Mouse (Mus musculus) forebrain, embryonic 14.5 days (tissue): Measurements from ENCODE around the gene Wdr24. TPM values are rescaled to one million over a fixed set of nuclear protein-coding genes. Genes with fewer than 3 reads are reported as not detected.

Source experiments
- ATAC-seq: fragments of 200-750 bp; cut with Nextera tagmentation; 2 replicates; pipeline ENCODE4 v1.8.0; 2017; ENCODE audit warnings: mild to moderate bottlenecking, moderate library complexity
- DNase-seq: peaks from one replicate; pipeline ENCODE4 v3.0.0-alpha.2; 2015; ENCODE audit warnings: low spot score
- H3K27ac ChIP-seq: fragments of 300-500 bp; sonication (generic); 2 replicates; pipeline ENCODE4 v1.5.1; 2014; ENCODE audit warnings: low read depth, mild to moderate bottlenecking, control low read depth, low read length, moderate library complexity
- H3K27me3 ChIP-seq: fragments of 300-500 bp; sonication (generic); replicated peaks from 2 replicates; pipeline ENCODE4 v1.6.1; 2014; ENCODE audit warnings: low read length, control low read depth, mixed read lengths; ENCODE audit not compliant: control insufficient read depth, insufficient read depth
- H3K36me3 ChIP-seq: fragments of 300-500 bp; sonication (generic); 2 replicates; pipeline ENCODE4 v1.6.1; 2014; ENCODE audit warnings: low read length, control low read depth; ENCODE audit not compliant: control insufficient read depth, insufficient read depth
- H3K4me1 ChIP-seq: fragments of 300-500 bp; sonication (generic); 2 replicates; pipeline ENCODE4 v1.6.1; 2014; ENCODE audit warnings: antibody characterized with exemption, low read length, control low read depth; ENCODE audit not compliant: control insufficient read depth, insufficient read depth
- H3K4me2 ChIP-seq: fragments of 300-500 bp; sonication (generic); 2 replicates; pipeline ENCODE4 v1.6.1; 2014; ENCODE audit warnings: mild to moderate bottlenecking, control low read depth, low read length
- H3K4me3 ChIP-seq: fragments of 300-500 bp; sonication (generic); 2 replicates; pipeline ENCODE4 v1.5.1; 2014; ENCODE audit warnings: low read depth, low read length, control low read depth
- H3K9ac ChIP-seq: fragments of 300-500 bp; sonication (generic); 2 replicates; pipeline ENCODE4 v1.6.1; 2014; ENCODE audit warnings: mild to moderate bottlenecking, low read length, control low read depth, moderate library complexity
- H3K9me3 ChIP-seq: fragments of 300-500 bp; sonication (generic); replicated peaks from 2 replicates; pipeline ENCODE4 v1.6.1; 2016; ENCODE audit warnings: low read length, control low read depth, mixed read lengths; ENCODE audit not compliant: control insufficient read depth
- WGBS: fragments of 180-500 bp; shearing (Covaris S2); extraction: QIAGEN DNeasy Blood & Tissue Kit; methylation state at CpG from one replicate; pipeline ENCODE4 v1.1.7; 2014; 5-methylcytosine and 5-hydroxymethylcytosine counted together
- polyA plus RNA-seq: library from polyadenylated mRNA; unstranded; fragments of >200 nt; fragmentation: Nextera tagmentation; extraction: Ambion mirVana; gene quantifications from 2 replicates; pipeline ENCODE4 v1.2.1, GENCODE M21; 2014

Wdr24 gene
- polyA plus RNA-seq, 1 experiment from 2014 or later, result 33.3 TPM

GRCm38 (mm10) chr17:25827546-25828222, 4.3 kb downstream of the Wdr24 start:
- Histone ChIP-seq H3K27ac (no peak overlapping the region), H3K4me1 (peaks cover 35% of the 10 kb centered on the region), H3K36me3 (peaks cover 50% of the 10 kb centered on the region), H3K27me3 (no peaks in the 10 kb centered on the region), H3K4me3 (no peak overlapping the region), H3K9ac (no peak overlapping the region), H3K9me3 (no peaks in the 10 kb centered on the region), H3K4me2 (peak overlapping the region; percentile 89; the same call in 1 of the 2 replicates)
- 91% methylated on average over 22 of the region's 22 CpGs for WGBS
- no peak for ATAC-seq
- DNase-seq, result no peak

- no peak for DNase-seq
- no peak for ATAC-seq
- Histone ChIP-seq H3K4me3 (peak overlapping the region; percentile 61), H3K9ac (peak overlapping the region; percentile 88), H3K4me1 (peaks cover 35% of the 10 kb centered on the region), H3K27me3 (no peaks in the 10 kb centered on the region), H3K36me3 (peaks cover 50% of the 10 kb centered on the region), H3K9me3 (no peaks in the 10 kb centered on the region), H3K4me2 (peak overlapping the region; percentile 89), H3K27ac (peak overlapping the region; percentile 92; the same call in 1 of the 2 replicates)
- WGBS, result 83% methylated on average over 8 of the region's 8 CpGs
Observed at GRCm38 (mm10) chr17:25828223-25828594, 4.8 kb downstream of the Wdr24 start.

GRCm38 (mm10) chr17:25828712-25829557, 5.5 kb downstream of the Wdr24 start, which contains the start of gene Jmjd8:
Gene Jmjd8, plus strand, starts transcription at chr17:25828867.
- no peaks in the 10 kb centered on the region for H3K27me3 ChIP-seq
- ATAC-seq, result peak; percentile 56
- peak within 1 kb of the TSS; percentile 61 for H3K4me3 ChIP-seq
- peak within 1 kb of the TSS; percentile 92 for H3K27ac ChIP-seq
- 2% methylated on average over 32 of the region's 32 CpGs for WGBS
- peak within 1 kb of the TSS; percentile 88 for H3K9ac ChIP-seq
- peak; percentile 93 for DNase-seq
- H3K36me3 ChIP-seq, result peaks cover 50% of the 10 kb centered on the region
- peaks cover 38% of the 10 kb centered on the region for H3K4me1 ChIP-seq
- no peaks in the 10 kb centered on the region for H3K9me3 ChIP-seq
- H3K4me2 ChIP-seq, result peak within 1 kb of the TSS; percentile 89

- no peak for DNase-seq
- Histone ChIP-seq H3K9me3 (no peaks in the 10 kb centered on the region), H3K27ac (peak overlapping the region; percentile 92), H3K4me2 (peak overlapping the region; percentile 89), H3K9ac (peak overlapping the region; percentile 88), H3K4me1 (peaks cover 38% of the 10 kb centered on the region), H3K27me3 (no peaks in the 10 kb centered on the region), H3K36me3 (peaks cover 50% of the 10 kb centered on the region), H3K4me3 (peak overlapping the region; percentile 61)
- no peak for ATAC-seq
- 37% methylated on average over 8 of the region's 8 CpGs for WGBS
Observed at GRCm38 (mm10) chr17:25829558-25830017, 6.2 kb downstream of the Wdr24 start.

GRCm38 (mm10) chr17:25830200-25830753, 6.8 kb downstream of the Wdr24 start:
- no peak overlapping the region for H3K9ac ChIP-seq
- peaks cover 41% of the 10 kb centered on the region for H3K4me1 ChIP-seq
- no peak overlapping the region for H3K27ac ChIP-seq
- 83% methylated on average over 4 of the region's 4 CpGs for WGBS
- no peaks in the 10 kb centered on the region for H3K27me3 ChIP-seq
- no peak for DNase-seq
- H3K4me3 ChIP-seq, result no peak overlapping the region
- H3K4me2 ChIP-seq, result peak overlapping the region; percentile 89; the same call in 1 of the 2 replicates
- H3K9me3 ChIP-seq, result no peaks in the 10 kb centered on the region
- ATAC-seq, result no peak
- peaks cover 56% of the 10 kb centered on the region for H3K36me3 ChIP-seq

- H3K9ac ChIP-seq, result no peak overlapping the region
- peak overlapping the region; percentile 80 for H3K4me2 ChIP-seq
- H3K9me3 ChIP-seq, result no peaks in the 10 kb centered on the region
- no peak for DNase-seq
- H3K4me3 ChIP-seq, result no peak overlapping the region
- ATAC-seq, result no peak
- peaks cover 42% of the 10 kb centered on the region for H3K4me1 ChIP-seq
- 90% methylated on average over 14 of the region's 14 CpGs for WGBS
- peaks cover 59% of the 10 kb centered on the region for H3K36me3 ChIP-seq
- no peak overlapping the region for H3K27ac ChIP-seq
- H3K27me3 ChIP-seq, result no peaks in the 10 kb centered on the region
Observed at GRCm38 (mm10) chr17:25830806-25831431, 7.5 kb downstream of the Wdr24 start.

- DNase-seq, result no peak
- ATAC-seq, result no peak
- Histone ChIP-seq H3K4me1 (peaks cover 48% of the 10 kb centered on the region), H3K27me3 (no peaks in the 10 kb centered on the region), H3K4me3 (peak overlapping the region; percentile 86), H3K9me3 (no peaks in the 10 kb centered on the region), H3K27ac (peak overlapping the region; percentile 82; the same call in 1 of the 2 replicates), H3K36me3 (peaks cover 52% of the 10 kb centered on the region), H3K9ac (peak overlapping the region; percentile 89), H3K4me2 (peak overlapping the region; percentile 80)
- WGBS, result 63% methylated on average over 21 of the region's 21 CpGs
Observed at GRCm38 (mm10) chr17:25831451-25832281, 8.2 kb downstream of the Wdr24 start.
